Mouse (Mus musculus) cerebellum, postnatal 4 days (tissue): ENCODE measurements around the gene Pde4d.

ENCODE experiments used
- DNase-seq, 2 experiments: peaks; one replicate each; pipeline ENCODE4 v3.0.0; 2022; ENCODE audit warnings: low spot score in 2 of 2, mixed read lengths in 1 of 2

The Pde4d gene

GRCm38 (mm10) chr13:108490872-108491271, 41.1 kb downstream of the Pde4d start:
- no peak for DNase-seq

DNA sequence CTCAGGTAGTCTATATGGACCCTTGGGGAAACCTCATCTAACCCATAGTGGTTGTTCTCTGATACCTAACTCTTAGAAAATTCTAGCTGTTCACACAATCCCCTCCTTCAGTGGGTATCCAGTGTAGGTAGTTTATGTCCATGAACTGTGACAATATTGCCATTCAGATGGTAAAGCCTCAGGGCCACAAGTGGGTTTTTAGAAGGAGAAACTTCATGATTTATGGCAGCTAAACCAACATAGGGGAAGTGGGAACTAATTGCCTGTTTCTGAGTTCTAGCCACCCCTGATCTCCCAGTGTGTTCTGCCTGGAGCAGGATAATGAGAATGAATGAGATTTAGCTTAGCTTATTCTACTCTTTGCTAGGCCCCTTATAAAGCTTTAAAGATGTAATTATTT, 43.1 kb downstream of the Pde4d start:
- no peak for DNase-seq

- DNase-seq = no peak
These were observed 44.6 kb downstream of the Pde4d start for GRCm38 (mm10) chr13:108494365-108494764.

DNA sequence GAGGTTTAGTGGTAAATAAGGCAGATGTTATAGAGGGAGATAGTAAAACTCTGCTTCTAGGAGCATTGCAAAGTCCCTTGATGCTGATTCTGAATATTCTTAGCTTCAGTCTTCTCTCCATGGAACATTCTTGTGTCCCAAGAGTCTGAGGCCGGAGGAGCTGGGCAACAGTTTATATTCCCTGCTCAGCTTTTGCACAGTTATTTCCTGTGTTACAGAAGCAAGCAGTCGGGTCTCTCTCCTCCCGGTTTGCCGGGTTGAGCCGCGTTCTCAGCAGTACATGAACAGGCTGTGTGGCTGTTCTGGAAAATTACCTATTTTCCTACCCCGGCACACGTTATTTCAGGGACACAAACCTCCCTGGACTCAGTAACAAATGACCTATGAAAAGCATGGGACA, 48.0 kb downstream of the Pde4d start:
- no peak for DNase-seq

DNA sequence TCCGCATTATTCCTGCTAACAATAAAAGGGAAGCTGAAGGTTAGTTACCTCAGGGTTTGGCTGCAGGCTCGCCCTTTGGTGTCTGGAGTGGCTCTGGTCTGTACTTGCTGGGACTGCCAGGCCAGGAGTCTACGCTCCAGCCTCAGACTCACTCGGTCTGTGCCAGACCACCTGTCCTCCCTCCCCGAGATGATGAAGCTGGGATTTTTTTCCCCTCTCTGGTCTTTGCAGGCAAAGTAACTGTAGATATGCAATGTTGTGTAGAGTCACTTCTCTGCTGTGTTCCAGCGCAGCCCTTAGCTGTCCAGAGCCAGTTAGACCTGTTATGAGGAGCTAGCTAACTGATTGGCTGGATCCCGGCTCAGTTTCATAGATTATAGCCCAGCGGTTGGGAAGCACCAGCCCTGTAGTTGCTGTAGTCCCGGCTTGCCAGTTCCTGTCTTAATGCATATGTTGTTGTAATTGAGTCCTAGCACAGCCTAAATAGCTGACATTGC, 48.5 kb downstream of the Pde4d start:
- DNase-seq = no peak

DNA sequence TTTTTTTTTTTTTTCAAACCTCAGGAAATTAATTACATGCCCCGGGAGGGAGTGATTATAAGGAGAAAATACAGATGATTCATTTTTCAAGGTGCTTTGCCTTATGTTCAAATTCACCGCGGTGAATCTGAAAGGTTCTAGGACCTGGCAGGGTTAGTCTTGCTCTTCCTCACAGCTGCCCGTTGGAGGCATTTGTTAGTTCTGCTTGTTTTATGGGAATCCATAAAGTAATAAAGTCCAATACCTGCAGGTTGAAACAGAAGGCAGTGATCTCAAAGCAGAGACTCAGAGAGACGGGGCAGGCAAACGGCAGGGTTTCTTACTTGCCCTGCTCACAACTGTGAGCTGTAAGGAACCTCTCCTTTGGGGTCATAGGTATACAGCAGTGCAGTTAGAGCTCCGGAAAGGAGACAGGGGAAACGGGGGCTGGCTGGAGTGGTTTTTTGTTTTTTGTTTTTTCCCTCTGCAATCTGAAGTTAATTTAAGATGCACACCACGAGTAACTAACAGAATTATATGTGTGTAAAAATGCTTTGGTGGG, 49.1 kb downstream of the Pde4d start:
- no peak for DNase-seq

- no peak for DNase-seq
These were observed 51.6 kb downstream of the Pde4d start for GRCm38 (mm10) chr13:108501386-108501785.

- DNase-seq = no peak
These were observed 74.8 kb downstream of the Pde4d start for GRCm38 (mm10) chr13:108524548-108524947.

DNA sequence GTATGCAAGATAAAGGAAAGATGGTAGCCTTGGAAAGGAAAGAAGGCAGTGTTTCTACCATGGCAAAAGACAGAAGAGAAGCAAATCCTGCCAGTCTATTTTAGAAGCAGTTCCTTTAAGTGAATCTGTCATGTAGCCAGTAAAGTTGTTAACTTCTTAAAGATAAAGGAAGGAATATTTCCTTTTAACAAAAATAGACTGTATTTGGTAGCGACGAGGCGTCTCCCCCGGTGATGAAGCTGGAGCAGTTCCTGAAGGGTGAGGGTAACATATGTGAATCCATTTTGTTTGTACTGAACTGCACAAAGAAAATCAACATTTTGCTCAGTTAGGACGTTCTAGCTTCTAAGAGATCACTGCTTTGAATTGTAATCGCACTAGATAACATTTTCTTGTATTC, 75.2 kb downstream of the Pde4d start:
- no peak for DNase-seq

- DNase-seq = no peak
These were observed 76.7 kb downstream of the Pde4d start for GRCm38 (mm10) chr13:108526258-108527007.

DNA sequence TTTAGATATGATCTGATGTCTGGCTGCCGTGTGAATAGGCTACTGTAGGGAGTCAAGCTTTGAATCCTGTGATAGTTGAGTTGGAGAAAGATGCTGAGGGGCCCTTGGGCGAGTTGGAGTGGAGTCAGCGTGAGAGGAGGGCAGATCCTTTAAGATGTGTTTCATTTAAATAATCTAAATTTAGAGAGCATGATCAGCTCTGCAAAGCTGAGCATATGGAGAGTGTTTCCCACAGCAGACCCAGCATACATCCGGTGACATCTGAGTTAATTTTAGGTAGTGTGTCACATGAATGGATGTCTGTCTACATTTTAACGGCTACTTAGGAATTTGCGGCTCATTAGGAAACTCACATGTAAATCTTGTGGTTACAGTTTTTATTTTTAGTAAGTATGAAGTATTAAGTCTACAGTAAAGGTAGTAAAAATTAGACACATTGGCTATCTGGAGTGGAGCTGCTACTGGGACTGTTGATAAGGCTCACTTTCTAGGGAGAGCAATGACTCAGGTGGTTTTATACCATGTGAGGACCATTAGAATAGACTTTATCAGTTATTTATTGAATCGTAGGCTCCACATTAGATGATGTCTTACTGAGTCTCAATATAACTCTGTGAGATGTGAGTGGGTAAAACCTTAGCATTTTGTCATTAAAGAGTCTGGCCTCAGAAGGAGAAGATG, 77.5 kb downstream of the Pde4d start:
- DNase-seq = no peak

GRCm38 (mm10) chr13:108528343-108528742, 78.6 kb downstream of the Pde4d start:
- no peak for DNase-seq

GRCm38 (mm10) chr13:108532875-108533274, 83.1 kb downstream of the Pde4d start:
- no peak for DNase-seq

DNA sequence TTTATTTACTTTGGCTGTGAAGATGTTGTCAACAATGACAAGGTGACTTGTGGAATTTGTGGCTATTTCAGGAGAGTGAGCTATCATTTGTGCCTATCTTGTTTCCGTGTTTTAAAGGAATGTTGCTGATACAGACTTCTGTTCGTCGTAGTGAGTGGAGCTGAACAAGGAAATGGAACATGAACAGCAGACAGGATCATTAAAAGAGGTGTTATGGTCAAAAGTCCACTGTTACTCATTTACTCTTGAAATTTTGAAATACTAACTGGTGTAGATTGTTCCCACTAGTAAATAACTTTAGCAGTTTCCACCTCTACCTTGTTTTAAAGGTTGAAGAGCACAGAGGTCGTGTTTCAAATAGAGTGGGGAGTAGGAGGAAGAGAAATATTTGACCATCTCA, 86.7 kb downstream of the Pde4d start:
- DNase-seq = no peak

DNA sequence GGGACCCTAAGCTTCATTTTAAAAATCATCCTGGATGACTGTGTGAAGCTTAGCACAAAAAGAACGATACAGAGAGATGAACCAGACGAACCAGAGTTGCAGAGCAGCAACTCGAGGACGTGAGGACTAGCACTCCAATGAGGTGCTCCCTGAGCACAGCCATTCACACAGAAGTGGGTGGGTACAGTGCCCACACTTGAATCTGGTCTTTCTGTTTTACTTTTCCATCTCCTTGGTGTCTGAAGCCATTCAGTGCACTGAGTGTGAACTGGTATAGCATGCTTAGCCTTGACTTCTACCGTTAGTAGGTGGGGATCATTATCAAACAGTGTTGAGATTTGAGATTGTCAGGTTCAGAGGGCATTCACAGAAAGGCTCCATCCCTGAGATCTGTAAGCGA, 87.2 kb downstream of the Pde4d start:
- no peak for DNase-seq

- DNase-seq = no peak
These were observed 89.1 kb downstream of the Pde4d start for GRCm38 (mm10) chr13:108538760-108539369.

GRCm38 (mm10) chr13:108541488-108541887, 91.7 kb downstream of the Pde4d start:
- no peak for DNase-seq

- no peak for DNase-seq
These were observed 92.6 kb downstream of the Pde4d start for GRCm38 (mm10) chr13:108542342-108542761.

- DNase-seq = no peak
These were observed 102.5 kb downstream of the Pde4d start for GRCm38 (mm10) chr13:108552288-108552687.

DNA sequence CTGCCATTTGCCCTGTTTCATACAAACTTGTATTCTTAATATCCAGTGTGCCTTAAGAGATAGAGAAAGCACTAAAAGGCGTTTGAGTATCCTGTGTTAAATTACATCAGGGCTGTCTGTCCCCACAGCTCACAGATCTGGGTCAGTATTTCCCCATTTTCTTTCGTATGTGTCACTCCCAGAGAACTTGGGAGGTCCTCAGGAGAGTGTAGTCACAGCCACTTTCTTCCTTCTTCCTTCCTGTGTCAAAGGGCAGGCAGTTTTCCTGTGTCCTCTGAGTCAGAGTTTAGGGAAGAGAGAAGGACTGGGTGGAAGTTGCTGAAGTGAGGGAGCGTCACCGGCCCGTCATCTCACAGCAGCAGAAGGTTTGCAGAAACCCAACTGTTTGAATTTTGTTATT, 103.2 kb downstream of the Pde4d start:
- no peak for DNase-seq

GRCm38 (mm10) chr13:108554901-108555300, 105.2 kb downstream of the Pde4d start:
- DNase-seq = no peak

DNA sequence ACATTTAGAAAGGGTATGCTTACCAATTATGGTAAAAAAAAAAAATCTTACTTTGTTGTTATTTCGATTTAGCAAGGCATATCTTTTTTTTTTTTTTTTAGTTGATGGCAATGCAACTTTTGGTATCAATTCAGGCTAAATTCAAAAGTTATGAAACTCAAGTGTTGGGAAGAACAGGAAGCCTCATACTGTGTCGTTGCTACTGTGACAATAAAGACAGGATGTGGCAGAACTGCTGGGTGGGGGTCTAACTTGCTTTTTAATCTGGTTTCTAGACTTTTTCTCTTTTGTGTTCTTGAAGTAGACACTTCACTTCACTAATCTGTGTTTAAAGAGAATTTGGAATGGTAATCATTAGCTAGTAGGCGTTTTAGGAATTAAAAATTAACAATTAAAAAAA, 147.2 kb downstream of the Pde4d start:
- no peak for DNase-seq

- DNase-seq = no peak
These were observed 148.9 kb downstream of the Pde4d start for GRCm38 (mm10) chr13:108598673-108599072.
